Mouse (Mus musculus) cerebellum, adult 18-20 months (tissue): Measurements from ENCODE around the gene Dlg1.
"Not testable (repeated sequence)": the region's sequence is repeated elsewhere in the genome, so short reads cannot be mapped to it uniquely, and the experiment has no call there.

ENCODE experiments used
- DNase-seq, 2 experiments: peaks; one replicate each; pipeline ENCODE4 v3.0.0; 2021

The Dlg1 gene

DNA sequence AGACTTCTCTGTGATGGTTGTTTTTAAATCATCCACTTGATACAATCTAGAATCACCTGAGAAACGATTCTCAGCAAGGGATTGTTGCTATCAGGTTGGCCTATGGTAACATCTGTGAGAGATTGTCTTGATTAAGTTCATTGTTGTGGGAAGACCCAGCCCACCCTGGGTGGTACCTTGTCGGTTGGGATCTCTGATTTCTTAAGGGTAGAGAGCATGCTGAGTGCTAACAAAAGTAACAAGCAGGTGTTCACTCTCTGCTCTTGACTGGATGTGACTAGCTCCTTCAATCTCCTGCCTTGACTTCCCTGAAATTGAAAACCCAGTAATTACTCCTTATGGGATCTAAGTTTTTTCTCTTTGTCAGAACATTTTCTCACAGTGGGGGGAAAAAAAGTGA is 5.7 kb upstream of the Dlg1 start:
- no peak for DNase-seq

GRCm38 (mm10) chr16:31658539-31659334 is 4.5 kb upstream of the Dlg1 start:
- DNase-seq: peak; percentile 82 to 89

- DNase-seq: no peak
These were observed 3.8 kb upstream of the Dlg1 start for GRCm38 (mm10) chr16:31659453-31659852.

- no peak for DNase-seq
These were observed 476 bp upstream of the Dlg1 start for GRCm38 (mm10) chr16:31662556-31663378.

GRCm38 (mm10) chr16:31664287-31664597 is 999 bp downstream of the Dlg1 start:
- DNase-seq: no peak

DNA sequence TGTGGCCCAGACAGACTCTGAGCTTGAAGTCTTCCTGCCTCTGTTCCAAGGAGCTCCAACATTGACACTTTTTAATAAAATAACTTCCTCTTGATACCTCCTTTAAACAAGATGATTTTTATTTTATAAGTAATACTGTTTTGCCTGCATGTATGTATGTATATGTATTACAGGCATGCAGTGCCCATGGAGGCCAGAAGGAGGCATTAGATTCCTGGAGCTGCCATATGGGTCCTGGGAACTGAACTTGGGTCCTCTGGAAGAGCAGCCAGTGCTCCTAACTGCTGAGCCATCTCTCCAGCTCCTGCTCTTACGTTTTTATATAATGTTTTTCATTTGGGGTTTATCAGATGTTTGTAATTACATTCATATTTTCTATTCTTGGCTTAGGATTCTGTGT is 9.0 kb downstream of the Dlg1 start:
- DNase-seq: no peak

- DNase-seq: no peak
These were observed 14.2 kb downstream of the Dlg1 start for GRCm38 (mm10) chr16:31677463-31677862.

DNA sequence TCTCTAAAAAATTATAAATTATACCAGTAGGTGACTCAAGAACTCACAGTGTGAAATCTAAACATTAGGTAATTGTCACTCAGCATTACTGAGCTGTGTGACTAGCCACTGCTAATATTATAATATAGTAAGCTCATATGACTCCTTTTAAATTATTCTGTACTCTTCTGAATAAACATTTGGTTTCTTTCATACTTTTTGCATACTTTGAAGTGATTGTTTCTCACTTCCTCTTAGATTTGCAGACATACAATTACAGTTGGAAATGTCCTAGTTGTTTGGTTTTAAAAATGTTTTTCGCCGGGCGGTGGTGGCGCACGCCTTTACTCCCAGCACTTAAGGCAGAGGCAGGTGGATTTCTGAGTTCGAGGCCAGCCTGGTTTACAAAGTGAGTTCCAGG is 19.0 kb downstream of the Dlg1 start:
- DNase-seq: no peak

DNA sequence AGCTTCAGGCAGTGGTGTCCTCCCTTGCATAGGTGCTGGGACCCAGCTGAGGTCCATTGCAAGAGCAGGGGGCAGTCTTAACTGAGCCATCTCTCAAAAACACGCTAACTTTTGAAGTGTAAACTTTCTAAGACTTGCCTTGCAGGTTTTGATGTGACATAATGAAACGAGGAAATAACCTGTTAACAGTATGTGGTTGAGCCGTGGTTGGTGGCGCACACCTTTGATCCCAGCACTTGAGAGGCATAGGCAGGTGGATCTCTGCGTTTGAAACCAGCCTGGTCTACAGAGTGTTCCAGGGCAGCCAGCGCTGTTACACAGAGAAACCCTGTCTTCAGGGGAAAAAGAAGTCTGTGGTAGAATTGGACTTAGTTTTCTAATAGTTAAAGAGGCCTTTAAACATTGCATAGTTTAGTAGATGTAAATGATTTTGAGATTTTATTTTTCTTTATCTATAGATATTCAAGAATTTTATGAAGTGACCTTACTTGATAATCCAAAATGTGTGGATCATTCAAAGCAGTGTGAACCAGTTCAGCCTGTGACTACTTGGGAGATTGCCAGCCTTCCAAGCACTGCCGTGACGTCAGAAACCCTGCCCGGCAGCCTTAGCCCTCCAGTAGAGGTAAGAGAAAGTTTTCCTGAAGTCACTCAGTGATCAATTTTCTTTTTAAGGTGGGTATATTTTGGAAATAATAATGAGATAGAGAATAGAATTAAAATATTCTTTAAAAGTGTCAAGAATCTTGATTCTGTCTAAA is 20.6 kb downstream of the Dlg1 start:
- peak; percentile 33 to 42 for DNase-seq

DNA sequence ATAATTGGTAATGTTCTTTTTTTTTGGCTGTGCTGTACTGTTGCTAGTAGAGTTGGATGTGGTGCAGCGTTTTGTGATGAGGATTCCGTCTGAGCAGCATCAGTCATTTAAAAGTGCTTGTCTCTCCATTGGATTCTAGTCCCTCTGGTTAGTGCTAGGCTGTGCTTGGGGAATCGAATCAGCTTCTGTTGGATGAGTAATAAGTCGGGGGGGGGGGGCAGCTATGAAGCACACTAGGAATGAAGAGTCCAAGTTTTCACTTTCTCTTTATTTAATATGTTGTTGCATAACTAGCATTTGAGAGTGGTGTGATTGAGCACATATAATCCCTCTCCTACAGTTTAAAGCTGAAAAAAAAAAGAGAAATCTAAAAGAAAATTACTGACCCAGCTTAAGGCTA is 21.5 kb downstream of the Dlg1 start:
- DNase-seq: no peak

GRCm38 (mm10) chr16:31687766-31688165 is 24.5 kb downstream of the Dlg1 start:
- DNase-seq: no peak

- peak; percentile 44 to 54 for DNase-seq
These were observed 32.2 kb downstream of the Dlg1 start for GRCm38 (mm10) chr16:31695286-31696020.

GRCm38 (mm10) chr16:31696367-31696766 is 33.1 kb downstream of the Dlg1 start:
- peak in 1 of 2 experiments; percentile 43 for DNase-seq

DNA sequence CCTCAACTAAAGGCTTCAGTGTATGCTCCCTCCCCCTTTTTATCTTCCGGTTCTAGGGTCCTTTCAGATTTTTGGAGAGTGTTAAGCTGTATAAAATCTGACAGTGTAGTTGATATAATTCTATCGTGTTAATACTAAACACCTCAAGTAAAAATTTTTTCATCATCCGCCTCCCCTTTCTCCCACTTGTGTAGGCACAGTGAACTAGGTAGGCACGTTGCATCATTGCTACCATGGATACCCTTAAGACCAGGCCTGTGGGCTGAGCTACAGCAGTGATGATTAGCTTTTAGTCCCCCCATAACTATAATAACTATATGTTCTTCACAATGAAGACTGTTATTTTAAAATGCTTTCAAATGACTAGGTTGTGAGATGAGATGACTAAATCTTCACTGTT is 34.1 kb downstream of the Dlg1 start:
- DNase-seq: no peak

DNA sequence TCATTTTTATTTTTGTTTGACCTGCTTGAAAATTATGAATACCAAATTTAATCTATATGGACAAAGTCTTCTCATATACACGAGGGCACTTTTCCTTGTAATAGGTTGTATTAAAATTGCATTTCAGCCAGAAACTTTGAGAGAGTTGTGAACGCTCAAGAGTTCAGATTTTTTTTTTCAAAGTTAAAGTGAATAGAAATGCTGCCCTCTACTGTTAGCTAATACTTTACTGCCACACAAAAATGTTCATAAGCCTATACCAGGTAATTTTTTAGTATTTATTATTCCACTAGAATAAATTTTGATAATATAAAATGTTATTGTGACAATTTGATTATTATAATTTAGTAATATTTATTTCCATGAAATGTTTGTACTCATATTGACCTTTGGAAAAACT is 42.0 kb downstream of the Dlg1 start:
- DNase-seq: no peak

DNA sequence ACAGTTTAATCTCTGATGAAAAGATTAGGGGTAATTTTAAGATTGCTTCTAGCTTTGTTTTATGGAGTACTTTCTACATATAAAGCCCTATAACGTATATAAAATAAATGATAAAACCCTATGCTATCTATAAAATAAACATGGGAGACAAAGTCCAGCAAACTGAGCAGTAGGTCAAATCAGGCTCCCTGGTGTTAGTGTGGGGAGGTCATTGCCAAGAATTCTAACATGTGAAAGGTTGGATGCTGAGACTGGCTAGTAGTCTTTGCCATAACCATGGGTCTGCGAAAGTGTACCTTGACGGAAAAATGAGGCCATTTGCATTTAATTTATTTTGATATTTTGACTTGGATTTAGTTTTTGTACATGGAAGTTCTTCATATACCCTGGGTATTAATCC is 42.7 kb downstream of the Dlg1 start:
- no peak for DNase-seq

DNA sequence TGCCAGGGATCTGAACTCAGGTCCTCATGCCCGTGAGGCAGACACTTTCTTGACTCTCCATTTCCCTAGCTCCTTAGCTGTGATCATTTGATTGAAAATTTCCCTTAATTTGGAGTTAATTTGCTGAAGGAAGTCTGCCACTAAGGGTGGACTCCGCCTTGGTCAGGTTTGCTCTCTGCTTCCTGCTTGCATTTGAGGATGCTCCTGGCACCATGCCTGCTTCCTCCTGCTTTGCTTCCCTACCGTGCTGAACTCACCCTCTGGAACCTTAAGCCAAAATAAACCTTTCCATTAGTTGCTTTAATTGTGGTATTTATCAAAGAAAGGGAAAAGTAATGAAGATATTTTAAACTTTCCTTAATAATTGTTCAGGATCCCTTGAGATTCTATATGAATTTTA is 44.1 kb downstream of the Dlg1 start:
- DNase-seq: peak in 1 of 2 experiments; percentile 39

DNA sequence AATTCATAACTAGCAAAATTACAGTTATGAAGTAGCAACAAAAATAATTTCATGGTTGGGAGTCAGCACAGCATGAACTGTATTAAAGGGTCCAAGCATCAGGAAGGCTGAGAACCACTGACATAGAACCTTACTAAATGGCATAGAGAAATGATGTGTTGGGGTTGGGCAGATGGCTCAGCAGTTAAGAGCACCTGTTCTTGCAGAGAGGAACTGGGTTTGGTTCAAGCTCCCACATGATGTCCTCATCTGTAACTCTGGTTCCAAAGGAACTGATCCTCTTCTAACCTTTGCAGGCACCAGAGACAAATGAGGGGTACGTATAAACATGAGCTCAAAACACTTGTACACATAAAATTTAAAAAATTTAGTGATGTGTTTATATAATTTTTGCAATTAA is 59.7 kb downstream of the Dlg1 start:
- no peak for DNase-seq

GRCm38 (mm10) chr16:31724121-31724520 is 60.9 kb downstream of the Dlg1 start:
- peak in 1 of 2 experiments; percentile 50 for DNase-seq

- no peak for DNase-seq
These were observed 61.6 kb downstream of the Dlg1 start for GRCm38 (mm10) chr16:31724818-31725217.

- DNase-seq: not testable (repeated sequence)
These were observed 67.7 kb downstream of the Dlg1 start for GRCm38 (mm10) chr16:31730971-31731370.

DNA sequence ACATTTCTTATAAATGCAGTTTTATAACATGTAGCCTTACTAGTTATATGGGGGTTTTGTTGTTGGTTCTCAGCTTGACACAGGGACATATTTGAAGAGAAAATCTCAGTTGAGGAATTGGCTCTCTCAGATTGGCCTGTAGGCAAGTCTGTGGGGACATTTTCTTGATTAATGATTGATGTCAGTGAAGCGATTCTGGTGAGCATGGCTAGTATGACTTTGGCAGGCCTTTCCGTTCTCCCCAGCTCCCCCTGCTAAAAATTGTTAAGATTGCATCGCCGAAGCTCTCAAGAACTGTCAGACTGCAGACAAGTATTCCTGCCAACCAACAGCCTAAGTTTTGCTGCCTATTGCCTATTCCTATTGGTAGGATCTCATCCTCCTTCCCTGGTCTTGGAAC is 73.8 kb downstream of the Dlg1 start:
- no peak for DNase-seq

GRCm38 (mm10) chr16:31737761-31738160 is 74.5 kb downstream of the Dlg1 start:
- DNase-seq: no peak
